Mouse (Mus musculus): Measurements from ENCODE around the gene Gm11444. TPM values are rescaled to one million over a fixed set of nuclear protein-coding genes. Genes with fewer than 3 reads are reported as not detected.

Gm11444 gene
- not detected in 2 replicates for polyA plus RNA-seq (2014; fragmentation: Nextera tagmentation; extraction: Ambion mirVana)

- H3K36me3 ChIP-seq (ENCODE audit: control insufficient read depth, insufficient read depth, low read length), result no peaks in the 10 kb centered on the region
- no peak within 1 kb of the TSS for H3K9ac ChIP-seq (ENCODE audit: low read depth, low read length)
- peak within 1 kb of the TSS; percentile 48; the same call in 1 of the 2 replicates for H3K4me2 ChIP-seq (replicated peaks; ENCODE audit: low read depth, low read length)
- H3K27ac ChIP-seq (ENCODE audit: low read depth, low read length), result no peak within 1 kb of the TSS
- H3K4me3 ChIP-seq (ENCODE audit: low read length), result no peak within 1 kb of the TSS
- 87% methylated on average over 6 of the region's 6 CpGs for WGBS
- no peaks in the 10 kb centered on the region for H3K27me3 ChIP-seq (ENCODE audit: control insufficient read depth, insufficient read depth, low read length)
- no peaks in the 10 kb centered on the region for H3K9me3 ChIP-seq (ENCODE audit: control insufficient read depth, low read length)
- ATAC-seq (ENCODE audit: low FRiP score, low TSS enrichment), result no peak
- peaks cover 1% of the 10 kb centered on the region for H3K4me1 ChIP-seq (ENCODE audit: control insufficient read depth, insufficient read depth, low read length)
Measured at GRCm38 (mm10) chr11:85850233-85850632, at the start of gene Gm11444. Gm11444 (minus strand) TSS chr11:85850333.

- H3K9ac ChIP-seq (ENCODE audit: low read depth, low read length), result no peak overlapping the region
- H3K4me3 ChIP-seq (ENCODE audit: low read length), result no peak overlapping the region
- no peak overlapping the region for H3K27ac ChIP-seq (ENCODE audit: low read depth, low read length)
- ATAC-seq (ENCODE audit: low FRiP score, low TSS enrichment), result peak; percentile 43; the same call in 1 of the 2 replicates
- no peak overlapping the region for H3K4me2 ChIP-seq (replicated peaks; ENCODE audit: low read depth, low read length)
- peaks cover 94% of the 10 kb centered on the region for H3K27me3 ChIP-seq (ENCODE audit: control insufficient read depth, insufficient read depth, low read length)
- H3K9me3 ChIP-seq (ENCODE audit: control insufficient read depth, low read length), result no peaks in the 10 kb centered on the region
- WGBS, result 35% methylated on average over 11 of the region's 13 CpGs
- no peaks in the 10 kb centered on the region for H3K36me3 ChIP-seq (ENCODE audit: control insufficient read depth, insufficient read depth, low read length)
- H3K4me1 ChIP-seq (ENCODE audit: control insufficient read depth, insufficient read depth, low read length), result peaks cover 7% of the 10 kb centered on the region
Measured at GRCm38 (mm10) chr11:85896335-85896985, 46.3 kb upstream of the Gm11444 start.

GRCm38 (mm10) chr11:85894731-85895545 is 44.8 kb upstream of the Gm11444 start:
- Histone ChIP-seq H3K36me3 (ENCODE audit: control insufficient read depth, insufficient read depth, low read length) (no peaks in the 10 kb centered on the region), H3K4me3 (ENCODE audit: low read length) (peak overlapping the region; percentile 32), H3K27me3 (ENCODE audit: control insufficient read depth, insufficient read depth, low read length) (peaks cover 95% of the 10 kb centered on the region), H3K27ac (ENCODE audit: low read depth, low read length) (no peak overlapping the region), H3K4me1 (ENCODE audit: control insufficient read depth, insufficient read depth, low read length) (peaks cover 7% of the 10 kb centered on the region), H3K9ac (ENCODE audit: low read depth, low read length) (peak overlapping the region; percentile 38; the same call in 1 of the 2 replicates), H3K9me3 (ENCODE audit: control insufficient read depth, low read length) (no peaks in the 10 kb centered on the region), H3K4me2 (replicated peaks; ENCODE audit: low read depth, low read length) (peak overlapping the region; percentile 49)
- 1% methylated on average over 43 of the region's 43 CpGs for WGBS
- ATAC-seq (ENCODE audit: low FRiP score, low TSS enrichment), result no peak

GRCm38 (mm10) chr11:85894136-85894530 is 44.0 kb upstream of the Gm11444 start:
- Histone ChIP-seq H3K27ac (ENCODE audit: low read depth, low read length) (no peak overlapping the region), H3K27me3 (ENCODE audit: control insufficient read depth, insufficient read depth, low read length) (peaks cover 98% of the 10 kb centered on the region), H3K4me2 (replicated peaks; ENCODE audit: low read depth, low read length) (no peak overlapping the region), H3K4me3 (ENCODE audit: low read length) (no peak overlapping the region), H3K9me3 (ENCODE audit: control insufficient read depth, low read length) (no peaks in the 10 kb centered on the region), H3K4me1 (ENCODE audit: control insufficient read depth, insufficient read depth, low read length) (peaks cover 7% of the 10 kb centered on the region), H3K9ac (ENCODE audit: low read depth, low read length) (no peak overlapping the region), H3K36me3 (ENCODE audit: control insufficient read depth, insufficient read depth, low read length) (no peaks in the 10 kb centered on the region)
- WGBS, result 6% methylated on average over 3 of the region's 3 CpGs
- ATAC-seq (ENCODE audit: low FRiP score, low TSS enrichment), result no peak

- H3K4me1 ChIP-seq (ENCODE audit: control insufficient read depth, insufficient read depth, low read length), result peaks cover 7% of the 10 kb centered on the region
- peaks cover 99% of the 10 kb centered on the region for H3K27me3 ChIP-seq (ENCODE audit: control insufficient read depth, insufficient read depth, low read length)
- H3K9ac ChIP-seq (ENCODE audit: low read depth, low read length), result no peak overlapping the region
- no peaks in the 10 kb centered on the region for H3K36me3 ChIP-seq (ENCODE audit: control insufficient read depth, insufficient read depth, low read length)
- no peak overlapping the region for H3K4me2 ChIP-seq (replicated peaks; ENCODE audit: low read depth, low read length)
- no peak overlapping the region for H3K27ac ChIP-seq (ENCODE audit: low read depth, low read length)
- no peak overlapping the region for H3K4me3 ChIP-seq (ENCODE audit: low read length)
- ATAC-seq (ENCODE audit: low FRiP score, low TSS enrichment), result no peak
- 2% methylated on average over 13 of the region's 13 CpGs for WGBS
- H3K9me3 ChIP-seq (ENCODE audit: control insufficient read depth, low read length), result no peaks in the 10 kb centered on the region
Measured at GRCm38 (mm10) chr11:85893400-85894135, 43.4 kb upstream of the Gm11444 start.

GRCm38 (mm10) chr11:85892771-85893170 is 42.6 kb upstream of the Gm11444 start:
- no peaks in the 10 kb centered on the region for H3K36me3 ChIP-seq (ENCODE audit: control insufficient read depth, insufficient read depth, low read length)
- WGBS, result 2% methylated on average over 6 of the region's 6 CpGs
- H3K4me2 ChIP-seq (replicated peaks; ENCODE audit: low read depth, low read length), result no peak overlapping the region
- H3K4me3 ChIP-seq (ENCODE audit: low read length), result no peak overlapping the region
- no peak overlapping the region for H3K9ac ChIP-seq (ENCODE audit: low read depth, low read length)
- peaks cover 99% of the 10 kb centered on the region for H3K27me3 ChIP-seq (ENCODE audit: control insufficient read depth, insufficient read depth, low read length)
- peaks cover 7% of the 10 kb centered on the region for H3K4me1 ChIP-seq (ENCODE audit: control insufficient read depth, insufficient read depth, low read length)
- no peak overlapping the region for H3K27ac ChIP-seq (ENCODE audit: low read depth, low read length)
- ATAC-seq (ENCODE audit: low FRiP score, low TSS enrichment), result no peak
- H3K9me3 ChIP-seq (ENCODE audit: control insufficient read depth, low read length), result no peaks in the 10 kb centered on the region

GRCm38 (mm10) chr11:85891692-85892040 is 41.5 kb upstream of the Gm11444 start:
- H3K27me3 ChIP-seq (ENCODE audit: control insufficient read depth, insufficient read depth, low read length), result peaks cover 97% of the 10 kb centered on the region
- no peaks in the 10 kb centered on the region for H3K9me3 ChIP-seq (ENCODE audit: control insufficient read depth, low read length)
- 5% methylated on average over 2 of the region's 2 CpGs for WGBS
- no peak overlapping the region for H3K4me2 ChIP-seq (replicated peaks; ENCODE audit: low read depth, low read length)
- H3K27ac ChIP-seq (ENCODE audit: low read depth, low read length), result no peak overlapping the region
- no peak overlapping the region for H3K9ac ChIP-seq (ENCODE audit: low read depth, low read length)
- ATAC-seq (ENCODE audit: low FRiP score, low TSS enrichment), result no peak
- H3K36me3 ChIP-seq (ENCODE audit: control insufficient read depth, insufficient read depth, low read length), result no peaks in the 10 kb centered on the region
- H3K4me3 ChIP-seq (ENCODE audit: low read length), result no peak overlapping the region
- peaks cover 7% of the 10 kb centered on the region for H3K4me1 ChIP-seq (ENCODE audit: control insufficient read depth, insufficient read depth, low read length)

- Histone ChIP-seq H3K9ac (ENCODE audit: low read depth, low read length) (no peak overlapping the region), H3K4me3 (ENCODE audit: low read length) (no peak overlapping the region), H3K27me3 (ENCODE audit: control insufficient read depth, insufficient read depth, low read length) (peaks cover 98% of the 10 kb centered on the region), H3K27ac (ENCODE audit: low read depth, low read length) (no peak overlapping the region), H3K9me3 (ENCODE audit: control insufficient read depth, low read length) (no peaks in the 10 kb centered on the region), H3K4me2 (replicated peaks; ENCODE audit: low read depth, low read length) (no peak overlapping the region), H3K36me3 (ENCODE audit: control insufficient read depth, insufficient read depth, low read length) (no peaks in the 10 kb centered on the region), H3K4me1 (ENCODE audit: control insufficient read depth, insufficient read depth, low read length) (peaks cover 7% of the 10 kb centered on the region)
- WGBS, result 2% methylated on average over 13 of the region's 13 CpGs
- no peak for ATAC-seq (ENCODE audit: low FRiP score, low TSS enrichment)
Measured at GRCm38 (mm10) chr11:85891010-85891691, 41.0 kb upstream of the Gm11444 start.

All from kidney, embryonic 14.5 days (tissue).